Mouse (Mus musculus) telencephalon, adult 2 months (tissue): ENCODE measurements at regions not wholly inside any gene's neighbourhood (a gene's known extent, or its start where the extent isn't known, plus 50 kb on each side); places are given as distances from the start of the nearest gene placed in this dataset.
A peak's percentile ranks its signal among the peaks of the same experiment; 100 is the strongest.

Experiments used
- DNase-seq: peaks from one replicate; pipeline ENCODE4 v3.0.0-alpha.2; 2011; ENCODE audit warnings: low read depth, low spot score

DNA sequence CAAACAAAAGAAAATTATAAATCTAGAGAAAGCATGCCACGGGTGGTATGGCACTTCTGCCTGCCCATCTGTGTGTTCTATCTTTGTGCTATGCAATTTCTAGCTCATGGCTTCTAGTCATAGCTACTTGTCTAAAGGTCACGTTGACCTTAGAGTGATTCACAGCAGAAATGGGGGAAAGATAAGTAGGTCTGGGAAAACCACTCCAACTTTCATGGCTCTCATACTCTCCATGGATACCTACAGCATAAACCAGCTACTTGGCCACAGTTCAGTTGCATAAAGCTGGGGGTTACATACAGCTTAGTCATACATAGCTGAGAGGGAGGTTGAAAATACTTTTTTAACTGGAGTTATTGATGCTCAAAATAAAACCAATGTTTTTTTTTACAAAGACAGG lies 100.6 kb upstream of the Trpc6 start:
- peak; percentile 29 for DNase-seq

DNA sequence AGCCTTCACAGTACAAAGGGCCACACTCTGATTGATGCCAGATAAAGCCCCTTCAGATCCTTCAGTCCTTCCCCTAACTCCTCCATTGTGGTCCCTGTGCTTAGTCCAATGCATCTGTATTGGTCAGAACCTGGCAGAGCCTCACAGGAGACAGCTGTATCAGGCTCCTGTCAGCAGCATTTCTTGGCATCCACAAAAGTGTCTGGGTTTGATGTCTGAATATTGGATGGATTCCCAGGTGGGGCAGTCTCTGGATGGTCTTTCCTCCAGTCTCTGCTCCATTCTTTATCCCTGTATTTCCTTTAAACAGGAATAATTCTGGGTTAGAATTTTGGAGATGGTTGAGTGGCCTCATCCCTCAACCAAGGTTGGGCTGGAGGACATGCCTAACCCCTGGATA lies 92.5 kb upstream of the Trpc6 start:
- no peak for DNase-seq

DNA sequence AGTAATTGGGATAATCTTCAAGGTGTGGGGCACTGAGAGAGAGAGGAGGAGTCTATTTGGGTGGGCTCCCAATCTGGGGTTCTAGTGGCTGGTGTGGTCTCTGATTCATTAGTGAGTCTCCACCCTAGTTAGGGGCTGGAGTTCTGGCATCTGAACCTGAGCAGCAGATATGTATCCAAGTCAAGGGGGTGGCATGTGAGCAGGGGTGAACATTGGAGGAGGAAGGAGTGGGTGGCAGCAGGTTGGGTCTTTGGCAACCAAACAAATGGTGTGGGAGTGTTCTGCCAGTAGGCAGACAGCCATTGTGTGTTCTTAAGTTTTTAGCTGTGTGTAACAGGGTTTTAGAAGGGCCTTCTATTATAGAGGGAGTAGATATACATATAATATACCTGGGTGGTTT lies 90.4 kb upstream of the Trpc6 start:
- DNase-seq = no peak

DNA sequence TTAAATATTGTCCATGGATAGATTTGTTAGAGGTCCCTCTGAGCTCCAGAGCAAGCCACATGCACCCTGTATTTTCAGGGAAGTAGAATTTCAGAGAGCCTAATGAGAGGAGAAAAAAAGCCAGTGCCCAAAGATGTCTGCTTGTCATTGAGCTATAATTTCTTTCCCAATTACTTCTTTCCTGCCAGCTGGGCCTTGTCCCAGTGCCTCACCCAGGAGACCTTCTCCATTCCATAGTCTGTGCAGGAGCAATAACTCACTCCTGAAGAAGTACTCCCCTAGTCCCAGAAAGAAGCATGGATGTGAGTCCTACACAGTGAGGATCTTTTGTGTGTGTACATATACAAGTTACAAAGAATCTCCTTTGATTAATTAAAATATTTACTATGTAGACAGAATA lies 89.4 kb upstream of the Trpc6 start:
- no peak for DNase-seq

DNA sequence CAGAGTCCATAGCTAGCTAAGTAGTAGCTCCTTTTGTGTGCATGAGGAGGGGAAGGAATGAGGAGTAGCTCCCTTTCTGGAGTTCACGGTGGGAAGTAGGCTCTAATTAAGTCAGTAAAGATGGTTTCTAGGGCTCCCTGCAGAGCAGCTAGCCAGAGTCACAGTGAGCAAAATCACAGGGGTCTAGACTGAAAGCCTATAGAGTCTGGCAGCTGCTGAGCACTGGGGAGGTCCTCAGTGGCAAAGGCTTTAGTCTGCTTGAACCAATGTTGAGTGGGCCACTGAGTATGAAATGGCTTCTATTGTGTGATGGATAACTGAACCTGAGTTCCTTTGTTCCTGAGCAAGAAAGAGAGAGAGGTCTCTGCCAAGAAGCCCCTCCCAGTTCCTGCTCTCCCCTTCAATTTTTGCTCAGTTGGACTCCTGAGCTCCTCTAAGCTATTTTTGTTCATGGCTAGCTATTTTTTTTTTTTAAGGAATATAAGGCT lies 84.8 kb upstream of the Trpc6 start:
- DNase-seq = no peak

DNA sequence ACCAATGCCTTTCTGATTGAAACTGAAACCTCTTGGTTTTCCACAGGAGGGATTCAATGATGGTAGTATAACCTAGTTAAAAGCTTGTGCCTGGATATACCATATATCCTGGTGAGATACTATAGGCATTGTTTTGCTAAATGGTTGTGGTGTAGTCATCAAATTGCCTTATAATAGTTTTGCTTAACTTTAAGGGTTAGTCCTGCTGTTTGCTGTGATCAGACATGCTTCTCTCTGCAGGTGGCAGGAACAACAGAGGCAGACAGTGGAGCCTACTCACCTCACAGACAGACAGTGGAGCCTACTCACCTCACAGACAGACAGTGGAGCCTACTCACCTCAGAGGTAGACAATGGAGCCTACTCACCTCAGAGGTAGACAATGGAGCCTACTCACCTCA lies 82.2 kb upstream of the Trpc6 start:
- no peak for DNase-seq

DNA sequence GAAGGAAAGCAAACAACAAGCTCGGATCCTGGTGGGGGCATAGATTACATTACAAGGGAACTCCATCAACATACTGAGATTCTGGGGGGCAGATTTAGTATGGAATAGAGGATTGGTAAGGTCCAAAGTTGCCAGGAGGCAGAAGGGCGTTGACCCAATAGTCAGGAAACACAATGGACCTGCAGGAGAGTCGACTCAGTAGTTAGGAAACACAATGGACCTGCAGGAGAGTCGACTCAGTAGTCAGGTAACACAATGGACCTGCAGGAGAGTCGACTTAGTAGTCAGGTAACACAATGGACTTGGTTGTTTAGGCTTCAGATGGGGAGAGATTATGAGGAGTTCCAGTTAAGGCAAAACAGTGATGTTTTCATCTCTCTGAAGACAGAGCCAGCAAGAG lies 81.1 kb upstream of the Trpc6 start:
- no peak for DNase-seq

DNA sequence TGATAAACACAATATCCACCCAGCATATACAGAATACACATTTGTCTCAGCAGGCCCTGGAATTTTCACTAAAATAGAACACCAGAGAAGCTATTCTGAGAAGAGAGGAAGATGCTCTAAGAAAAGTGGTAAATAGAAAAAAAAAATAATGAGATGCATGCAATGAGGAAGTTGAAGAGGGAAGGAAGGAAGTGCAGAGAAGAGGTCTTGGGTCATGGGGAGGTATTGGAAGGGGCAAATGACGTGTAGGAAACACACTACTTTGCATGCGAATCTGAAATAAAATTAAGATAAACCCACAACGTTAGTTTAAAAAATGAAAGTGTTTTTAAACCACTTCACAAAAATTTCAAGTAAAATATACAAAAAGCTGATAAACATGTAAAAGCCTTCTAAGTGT lies 57.4 kb upstream of the Trpc6 start:
- DNase-seq = no peak

DNA sequence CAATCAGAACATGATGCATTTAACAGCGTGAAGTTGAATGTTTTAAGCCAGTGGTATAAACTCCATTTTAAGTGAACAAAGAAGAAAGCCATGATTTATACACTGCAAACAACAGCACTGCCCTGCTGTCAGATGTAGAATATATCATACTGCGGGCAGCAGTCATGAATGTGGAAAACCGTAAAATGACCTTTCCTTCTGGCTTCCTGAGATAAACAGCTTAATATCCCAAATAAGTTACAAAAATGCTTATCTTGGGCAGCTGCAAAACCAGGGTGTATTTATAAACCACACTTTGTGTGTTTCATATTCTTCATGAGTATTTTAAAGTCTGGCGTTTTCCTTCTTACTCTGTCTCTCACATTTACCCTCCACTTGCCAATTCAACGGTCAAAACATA lies 56.1 kb upstream of the Trpc6 start:
- no peak for DNase-seq
